Mouse (Mus musculus): ENCODE data around the gene Kcna3.

The Kcna3 gene

DNA sequence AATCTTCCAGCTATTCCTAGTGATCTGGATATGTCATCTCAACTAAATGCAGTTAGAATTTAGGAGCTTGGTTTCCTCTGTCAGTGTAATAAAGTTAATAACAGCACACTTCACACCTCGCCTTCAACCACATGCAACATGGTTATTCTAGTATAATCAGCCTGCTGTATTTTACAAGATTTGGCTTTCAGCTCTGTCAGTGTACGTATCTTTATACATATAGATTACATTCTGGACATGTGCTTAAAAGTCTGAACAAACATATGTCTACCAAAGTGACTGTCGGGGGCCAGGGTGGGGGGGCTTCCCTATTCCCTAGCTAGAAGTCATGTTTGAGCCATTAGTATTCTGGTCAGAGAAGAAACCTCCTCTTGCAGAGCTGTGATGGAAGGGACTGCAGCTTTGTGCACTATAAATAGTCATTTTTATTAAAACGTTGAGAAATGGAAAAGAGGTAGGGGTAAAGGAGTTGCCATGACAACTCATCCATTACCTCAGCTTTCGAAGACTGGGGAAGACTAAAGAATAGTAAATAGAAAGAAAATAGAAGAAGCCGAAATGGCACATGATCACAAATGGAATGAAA lies 29.6 kb downstream of the Kcna3 start:
- CTCF ChIA-PET = no interaction called here

DNA sequence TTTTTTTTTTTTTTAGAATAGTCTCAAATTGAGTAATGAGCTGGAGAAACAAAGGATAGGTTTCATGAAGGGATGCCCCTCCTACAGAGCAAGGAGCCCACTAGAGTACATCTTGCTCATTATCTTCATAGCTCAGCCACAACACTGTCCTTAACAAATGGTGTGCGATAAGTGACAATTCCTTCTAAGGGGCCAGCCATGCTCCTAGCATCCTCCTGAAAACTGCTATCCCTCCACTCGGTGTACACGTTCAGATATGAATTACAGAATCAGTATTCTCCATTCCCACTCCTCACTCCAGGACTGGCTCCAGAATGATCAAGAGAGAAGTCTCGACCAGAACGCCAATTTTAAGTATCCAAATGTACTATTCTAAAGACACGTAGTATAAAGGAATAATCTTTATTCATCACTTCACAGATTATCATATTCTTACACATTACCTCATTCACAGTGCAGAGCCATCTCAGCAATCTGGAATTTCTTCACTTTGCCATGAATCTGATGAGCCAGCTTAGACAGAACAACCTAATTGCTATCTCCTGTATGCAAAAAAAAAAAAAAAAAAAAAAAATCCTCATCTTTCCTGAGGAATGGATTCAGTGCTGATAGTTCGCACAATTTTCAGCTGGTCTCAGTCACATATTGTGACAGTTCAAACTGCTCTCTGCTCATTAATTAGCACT lies 30.3 kb downstream of the Kcna3 start:
- CTCF ChIA-PET = interaction anchor here (0.6 kb wide), 1 partner anchor 157 kb away, joined by 3 read pairs; no protein-coding TSS in a partner anchor

- CTCF ChIA-PET = no interaction called here
Measured at GRCm38 (mm10) chr3:107067245-107067644, 31.3 kb downstream of the Kcna3 start.

- CTCF ChIA-PET = no interaction called here
Measured at GRCm38 (mm10) chr3:107073863-107074262, 37.9 kb downstream of the Kcna3 start.

DNA sequence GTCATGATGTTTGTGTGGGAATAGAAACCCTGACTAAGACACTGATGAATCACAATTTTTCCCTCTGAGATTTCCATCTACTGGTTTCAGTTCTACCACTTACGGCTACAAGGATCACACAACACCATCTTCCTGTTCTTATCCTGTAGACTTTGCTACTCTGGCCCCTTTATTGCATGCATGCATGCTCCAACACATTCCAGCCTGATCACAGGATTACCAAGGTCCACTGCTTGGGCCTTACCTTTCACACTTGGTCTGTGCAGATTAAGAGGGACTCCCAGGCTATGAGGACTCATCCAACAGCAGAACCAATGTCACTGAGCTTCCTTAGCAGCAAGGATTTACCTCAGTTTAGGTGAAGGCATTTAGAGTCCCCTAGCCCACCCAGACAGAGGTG lies 39.7 kb downstream of the Kcna3 start:
- CTCF ChIA-PET = no interaction called here

- CTCF ChIA-PET = no interaction called here
Measured at GRCm38 (mm10) chr3:107076658-107077057, 40.7 kb downstream of the Kcna3 start.

DNA sequence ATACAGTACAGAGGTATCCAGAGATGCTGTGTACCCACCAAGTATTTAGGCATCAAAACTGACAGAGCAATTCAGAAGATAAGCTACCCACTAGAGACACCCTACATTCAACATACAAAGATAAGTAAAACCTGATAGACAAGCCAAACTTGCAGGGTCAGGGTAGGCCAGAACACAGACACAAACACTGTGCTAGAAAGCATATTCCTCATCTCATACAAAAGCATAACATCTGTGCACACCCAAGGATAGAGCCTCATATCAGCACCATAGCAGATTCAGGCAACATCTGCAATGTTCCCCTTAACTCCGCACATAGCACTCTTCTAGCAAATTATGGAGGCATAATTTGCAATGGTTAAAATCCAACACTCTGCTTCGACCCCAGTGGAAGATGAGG lies 41.1 kb downstream of the Kcna3 start:
- CTCF ChIA-PET = no interaction called here

DNA sequence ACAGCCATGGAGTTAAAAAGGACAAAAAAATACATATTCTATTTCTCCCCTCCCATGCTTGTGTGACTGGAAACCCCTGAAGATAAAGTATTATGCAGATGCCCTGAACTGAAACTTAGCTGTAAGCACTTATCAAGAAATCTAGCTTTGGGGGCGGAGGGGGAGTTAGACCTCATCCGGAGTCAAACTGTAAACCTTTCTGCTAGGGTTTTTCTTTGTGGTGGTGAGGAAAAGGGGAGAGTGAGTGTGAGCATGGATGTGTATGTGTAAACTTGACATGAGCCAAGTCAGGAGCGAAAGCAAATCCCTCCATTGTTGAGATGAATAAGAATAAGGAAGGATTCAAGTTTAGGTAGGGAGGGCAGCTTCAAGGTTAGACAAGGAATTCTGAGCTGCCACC lies 44.8 kb downstream of the Kcna3 start:
- CTCF ChIA-PET = no interaction called here

DNA sequence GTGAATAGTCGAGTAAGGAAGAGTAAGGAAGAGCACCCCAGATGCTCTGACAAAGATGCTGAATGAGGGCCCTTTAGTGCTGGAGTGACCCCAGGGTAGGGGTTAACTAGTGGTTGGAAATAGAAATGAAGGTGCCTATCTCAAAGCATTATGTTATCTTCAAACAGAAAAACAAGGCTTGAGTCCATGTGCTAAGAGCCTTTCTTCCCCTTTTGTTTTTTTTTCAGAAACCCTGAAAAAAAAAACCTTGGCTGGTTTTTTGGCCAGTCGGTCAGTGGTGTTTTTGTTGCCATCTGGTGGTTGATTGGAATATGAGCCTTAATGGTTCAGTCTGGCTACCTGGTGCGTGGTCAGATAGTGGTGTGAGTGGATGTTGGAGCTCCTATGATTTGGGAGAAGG lies 45.3 kb downstream of the Kcna3 start:
- CTCF ChIA-PET = no interaction called here

- CTCF ChIA-PET = no interaction called here
Measured at GRCm38 (mm10) chr3:107084586-107084985, 48.6 kb downstream of the Kcna3 start.

DNA sequence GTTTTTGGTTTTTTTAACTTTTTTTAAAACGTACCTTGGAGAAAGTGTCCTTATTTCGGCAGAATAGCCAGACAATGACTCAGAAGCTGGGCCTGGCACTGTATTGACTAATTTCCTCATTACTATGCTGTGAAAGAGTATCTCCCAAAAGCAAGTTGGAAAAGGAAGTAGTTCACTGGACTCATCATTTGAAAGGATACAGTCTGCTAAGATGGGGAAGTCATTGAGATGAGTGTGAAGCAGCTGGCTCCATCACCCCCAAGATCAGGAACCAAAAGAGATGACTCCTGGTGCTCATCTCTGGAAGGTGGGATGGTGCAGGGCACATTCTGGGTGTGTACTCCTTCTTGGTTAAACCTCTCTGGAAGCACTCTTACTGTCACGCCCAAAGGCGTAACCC lies 51.4 kb downstream of the Kcna3 start:
- CTCF ChIA-PET = no interaction called here
